Mouse (Mus musculus) cerebellum, adult (tissue): ENCODE results near the gene Mapk1ip1l.
A peak's percentile ranks its signal among the peaks of the same experiment; 100 is the strongest.
"Not testable (repeated sequence)": the region's sequence is repeated elsewhere in the genome, so short reads cannot be mapped to it uniquely, and the experiment has no call there.

Experiments
- ATAC-seq: cut with Nextera tagmentation; 2 replicates; pipeline ENCODE4 v1.9.2; 2017; ENCODE audit warnings: mild to moderate bottlenecking, moderate library complexity, mixed read lengths; ENCODE audit not compliant: insufficient number of reproducible peaks, low FRiP score, low TSS enrichment

Mapk1ip1l gene

DNA sequence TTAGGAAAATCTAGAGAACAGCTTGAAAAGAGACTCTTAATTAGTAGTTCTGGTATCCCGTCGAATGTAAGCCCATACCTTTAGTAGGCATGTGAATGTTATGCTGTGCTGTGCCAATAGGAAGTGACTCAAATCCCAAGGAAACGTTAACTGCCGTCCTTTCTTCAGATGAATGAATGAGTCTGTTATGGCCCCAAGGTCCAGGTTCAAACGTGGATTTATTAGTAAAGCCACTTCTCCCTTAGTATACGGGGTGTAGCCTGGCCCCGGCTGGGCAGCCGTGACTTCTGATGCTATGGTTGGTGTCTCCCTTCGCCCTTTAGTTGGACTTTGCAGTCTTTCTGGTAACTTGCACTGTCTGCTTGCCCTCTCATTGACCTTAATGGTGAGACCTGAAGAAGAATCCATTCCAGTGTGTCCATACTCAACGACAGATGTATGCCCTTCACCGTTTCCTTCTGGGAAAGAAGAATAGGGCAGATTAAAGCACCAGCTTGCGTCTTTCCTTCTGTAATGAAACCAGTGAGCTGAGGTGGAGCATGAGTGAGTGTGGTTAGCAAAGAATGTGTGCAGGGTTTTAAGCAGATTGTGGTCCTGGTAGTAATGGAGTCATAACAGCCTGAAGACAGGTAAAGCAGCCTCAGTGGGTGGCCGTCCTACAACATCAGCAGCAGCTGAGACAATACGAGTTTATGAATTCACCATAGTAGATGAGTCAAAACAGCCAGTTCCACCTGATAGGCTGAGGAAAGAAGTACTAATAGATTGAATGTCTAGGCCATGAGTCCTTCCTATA is 5.0 kb downstream of the Mapk1ip1l start:
- no peak for ATAC-seq

DNA sequence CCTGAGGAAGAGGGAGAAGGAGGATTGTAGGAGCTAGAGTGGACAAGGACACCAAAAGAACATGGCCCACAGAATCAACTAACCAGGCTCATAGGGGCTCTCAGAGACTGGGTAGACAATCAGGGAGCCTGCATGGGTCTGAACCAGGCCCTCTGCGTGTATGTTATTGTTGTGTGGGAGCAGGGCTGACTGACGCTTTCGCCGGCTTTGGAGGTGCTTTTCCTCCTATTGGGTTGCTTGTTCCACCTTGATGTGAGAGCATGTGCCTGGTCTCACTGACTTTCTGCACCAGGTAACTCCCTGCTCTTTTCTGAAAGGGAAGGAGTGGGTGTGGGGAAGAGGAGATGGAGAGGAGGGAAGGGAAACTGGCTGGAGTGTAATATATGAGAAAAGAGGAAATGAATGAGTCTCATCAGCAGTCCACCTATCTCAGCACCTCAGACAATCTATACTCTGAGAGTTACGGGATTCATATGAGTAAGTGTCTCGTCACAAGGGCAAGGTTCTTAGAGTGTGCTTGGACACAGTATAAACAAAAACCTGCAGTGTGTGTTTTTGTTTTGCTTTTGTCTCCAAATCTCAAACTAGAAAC is 6.8 kb downstream of the Mapk1ip1l start:
- ATAC-seq: no peak

DNA sequence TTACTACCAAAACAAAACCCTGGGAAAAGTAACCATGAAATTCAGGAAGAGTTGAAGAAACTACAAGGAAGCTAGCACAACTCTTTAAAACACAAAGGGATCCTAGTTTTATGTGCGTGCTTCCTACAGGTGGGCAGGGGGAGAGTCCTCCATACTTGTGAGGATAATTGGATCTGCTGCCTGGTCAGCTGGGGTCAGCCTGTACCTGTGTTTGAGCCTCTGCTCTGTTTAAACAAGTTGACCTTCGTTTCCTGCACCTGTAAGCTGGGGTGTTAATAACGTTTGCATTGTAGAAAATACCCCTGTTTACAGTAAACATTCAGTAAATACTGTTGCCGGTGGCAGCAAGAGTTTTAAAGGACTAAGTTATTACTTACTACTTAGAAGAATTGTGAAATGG is 7.9 kb downstream of the Mapk1ip1l start:
- no peak for ATAC-seq

DNA sequence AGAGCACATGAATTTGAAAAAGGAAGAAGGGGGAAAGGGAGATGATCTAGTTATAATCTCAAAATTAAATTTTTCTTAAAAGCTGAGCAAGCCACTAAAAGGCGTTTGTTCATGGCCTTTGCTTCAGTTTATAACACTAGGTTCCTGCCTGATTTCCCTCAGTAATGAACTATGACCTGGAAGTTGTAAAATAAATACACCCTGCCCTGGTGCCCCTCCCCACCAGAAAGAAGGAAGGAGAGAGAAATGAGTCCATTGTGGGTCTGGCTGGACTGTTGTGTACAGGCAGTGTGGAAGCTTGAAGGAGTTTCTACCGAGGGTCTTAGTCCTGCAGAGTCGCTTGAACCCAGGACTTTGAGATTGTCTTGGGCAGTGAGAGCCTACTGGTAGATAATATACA is 9.6 kb downstream of the Mapk1ip1l start:
- no peak for ATAC-seq

DNA sequence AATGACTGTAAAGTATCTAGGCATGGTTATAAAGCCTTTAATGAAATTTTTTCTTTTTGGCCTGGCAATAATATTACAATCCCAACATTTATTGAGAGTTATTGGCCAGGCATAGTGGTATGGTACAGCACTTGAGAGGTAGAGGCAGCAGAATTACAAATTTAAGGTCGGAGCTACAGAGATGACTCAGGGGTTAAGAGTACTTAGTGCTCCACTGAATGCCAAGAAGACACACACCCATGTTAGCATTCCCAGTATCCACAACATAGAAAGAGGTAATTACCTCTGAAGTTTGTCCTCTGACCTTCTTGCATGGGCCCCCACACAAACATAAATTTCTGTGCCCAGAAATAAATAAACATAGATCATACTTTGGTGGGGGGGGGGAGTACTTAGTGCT is 11.0 kb downstream of the Mapk1ip1l start:
- no peak for ATAC-seq

DNA sequence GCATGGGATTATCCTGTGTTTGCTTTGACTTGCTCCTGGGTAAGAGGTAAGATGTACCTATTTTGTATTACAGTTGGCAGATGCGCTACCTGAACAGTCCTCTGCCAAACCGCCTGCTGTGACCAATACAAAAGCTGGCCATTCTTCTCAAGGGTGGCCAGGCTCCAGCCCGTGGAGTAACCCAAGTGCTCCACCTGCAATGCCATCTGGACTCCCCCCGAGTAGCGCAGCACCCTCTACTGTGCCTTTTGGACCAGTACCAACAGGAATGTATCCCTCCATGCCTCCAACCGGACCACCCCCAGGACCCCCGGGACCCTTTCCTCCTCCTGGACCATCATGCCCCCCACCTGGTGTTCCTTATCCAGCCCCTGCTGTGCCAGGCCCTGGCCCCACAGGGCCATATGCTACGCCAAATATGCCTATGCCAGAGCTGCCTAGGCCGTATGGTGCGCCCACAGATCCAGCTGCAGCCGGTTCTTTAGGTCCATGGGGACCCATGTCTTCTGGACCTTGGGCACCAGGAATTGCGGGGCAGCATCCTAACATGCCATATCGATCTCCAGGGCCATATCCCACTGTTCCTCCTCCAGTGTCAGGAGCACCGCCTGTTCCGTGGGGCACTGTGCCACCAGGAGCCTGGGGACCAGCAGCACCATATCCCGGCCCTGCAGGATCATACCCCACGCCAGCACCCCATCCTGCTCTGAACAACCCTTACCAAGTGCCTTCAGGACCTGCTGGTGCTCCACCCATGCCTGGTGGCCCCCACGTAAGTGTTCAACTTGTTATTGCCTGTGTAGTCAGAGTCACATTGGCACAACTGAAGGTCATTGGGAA is 12.5 kb downstream of the Mapk1ip1l start:
- peak; percentile 85 for ATAC-seq

DNA sequence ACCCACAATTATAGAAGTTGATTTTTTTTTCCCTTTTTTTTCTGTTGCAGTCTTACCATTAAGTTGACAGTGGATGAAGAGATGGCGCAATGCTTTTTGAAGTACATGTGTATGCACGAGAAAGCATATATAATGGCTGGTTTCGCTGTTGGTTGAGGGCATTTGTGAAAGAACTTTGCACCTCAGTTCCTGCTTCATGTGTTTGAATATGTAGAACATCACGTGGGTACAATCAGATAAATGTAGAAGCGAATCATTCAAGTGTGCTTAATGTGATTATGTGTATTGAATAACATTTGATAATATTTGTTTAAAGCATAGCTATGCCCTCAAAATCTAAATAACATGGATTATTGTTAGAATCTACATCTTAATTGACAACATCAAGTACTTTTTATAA is 21.3 kb downstream of the Mapk1ip1l start:
- ATAC-seq: no peak

DNA sequence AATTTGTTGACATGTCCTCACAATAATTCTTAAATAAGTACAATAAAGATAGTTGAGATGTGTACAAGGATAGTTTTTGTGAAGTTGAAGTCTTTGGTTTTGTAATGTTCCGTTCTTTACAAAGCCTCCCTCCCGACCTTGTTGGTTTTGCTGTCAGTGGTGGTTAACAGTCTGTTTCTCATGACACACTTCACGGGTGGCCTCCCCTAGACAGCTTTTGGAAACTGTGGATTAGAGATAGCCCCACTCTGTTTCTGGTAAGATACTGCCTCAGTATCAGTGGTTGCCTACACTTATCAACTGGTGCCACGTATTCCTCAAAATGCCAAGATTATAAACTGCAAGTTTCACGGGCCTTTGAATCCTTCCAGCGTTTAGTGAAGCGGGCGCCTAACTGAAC is 23.5 kb downstream of the Mapk1ip1l start:
- not testable (repeated sequence) for ATAC-seq

DNA sequence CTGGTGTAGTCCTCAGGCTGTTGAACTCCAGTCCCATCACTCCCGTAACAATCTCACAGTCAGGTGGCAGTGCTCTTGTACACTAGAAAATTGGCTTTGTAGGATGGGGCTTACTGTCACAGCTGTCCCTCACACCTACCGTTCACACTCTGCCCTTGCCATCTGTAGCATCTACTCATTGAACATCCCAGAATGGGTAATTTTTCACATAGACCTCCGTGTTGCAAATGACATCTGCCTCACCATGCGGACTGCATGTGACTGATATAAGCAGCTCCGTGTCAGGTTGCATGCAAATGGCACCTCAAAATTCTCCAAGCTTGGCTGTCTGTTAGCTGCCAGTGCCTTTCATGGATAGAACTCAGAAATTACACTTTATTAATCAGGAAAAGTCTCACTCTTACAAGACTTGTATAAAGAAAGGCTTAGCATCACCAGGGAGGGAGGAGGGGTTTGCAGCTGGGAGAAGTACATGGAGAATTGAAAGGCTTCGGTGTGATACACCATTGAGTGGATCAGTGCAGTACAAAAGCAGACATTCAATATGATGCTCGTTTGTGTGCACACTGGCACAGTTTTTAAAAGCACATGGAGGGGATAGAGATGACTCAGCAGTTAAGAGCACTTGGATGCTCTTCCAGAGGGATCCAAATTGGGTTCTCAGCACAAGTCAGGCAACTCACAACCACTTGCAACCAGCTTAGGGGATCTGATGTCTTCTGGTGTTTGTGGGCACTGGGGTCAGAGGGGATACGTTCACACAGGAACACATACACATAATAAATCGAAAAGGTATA is 28.1 kb downstream of the Mapk1ip1l start:
- ATAC-seq: no peak

DNA sequence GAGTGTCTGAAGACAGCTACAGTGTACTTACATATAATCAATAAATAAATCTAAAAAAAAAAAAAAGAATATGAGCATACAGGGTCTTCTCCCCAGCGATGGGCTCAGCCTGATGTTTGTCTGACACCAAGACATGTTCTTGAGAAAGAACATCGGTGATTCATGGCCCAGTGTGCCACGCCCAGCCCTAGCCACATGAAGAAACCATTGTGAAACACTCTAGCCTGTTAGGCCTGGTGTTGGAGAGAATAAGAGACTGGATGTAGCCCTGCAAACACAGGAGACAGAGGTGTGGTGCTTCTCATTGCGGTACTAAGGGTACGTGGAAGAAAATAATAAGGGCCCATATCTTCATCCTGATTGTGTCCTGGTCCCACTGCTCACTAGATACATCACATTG is 29.3 kb downstream of the Mapk1ip1l start:
- no peak for ATAC-seq

DNA sequence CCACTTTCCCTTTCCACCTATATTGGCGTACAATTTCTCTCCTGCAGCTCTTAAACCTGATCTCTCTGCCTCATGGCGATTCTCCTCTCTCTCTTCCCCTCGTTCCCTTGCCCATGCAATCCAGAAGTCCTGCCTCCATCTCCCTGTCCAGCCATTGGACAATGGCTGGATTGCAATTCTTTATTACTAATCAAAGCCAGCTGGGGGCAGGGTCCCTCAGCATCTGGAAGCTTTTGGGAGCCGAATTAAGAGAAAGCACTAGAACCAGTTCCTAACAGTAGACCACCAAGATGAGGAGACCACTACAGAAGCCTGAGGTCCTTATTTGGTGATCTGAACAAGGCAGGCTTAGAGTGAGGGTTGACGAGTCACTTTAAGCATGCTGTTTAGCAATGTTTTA is 33.9 kb downstream of the Mapk1ip1l start:
- ATAC-seq: no peak

DNA sequence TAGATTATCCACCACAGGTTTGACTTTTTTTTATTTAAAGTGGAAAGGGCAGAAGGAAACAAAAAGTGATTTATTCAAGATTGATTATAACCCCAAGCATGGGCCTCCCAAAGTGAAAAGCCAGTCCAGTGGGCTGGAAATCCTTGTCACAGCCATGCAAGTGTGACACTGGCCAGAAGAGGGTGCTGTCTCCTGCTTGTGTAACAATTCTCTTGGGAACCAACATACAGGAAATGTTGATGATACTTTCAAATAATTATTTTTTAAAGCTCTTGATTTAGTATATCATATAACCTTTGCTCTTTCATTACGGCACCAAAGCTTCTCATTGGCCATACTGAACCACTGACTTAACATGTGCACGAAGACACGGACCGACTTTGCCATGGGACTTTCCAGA is 36.8 kb downstream of the Mapk1ip1l start:
- no peak for ATAC-seq

DNA sequence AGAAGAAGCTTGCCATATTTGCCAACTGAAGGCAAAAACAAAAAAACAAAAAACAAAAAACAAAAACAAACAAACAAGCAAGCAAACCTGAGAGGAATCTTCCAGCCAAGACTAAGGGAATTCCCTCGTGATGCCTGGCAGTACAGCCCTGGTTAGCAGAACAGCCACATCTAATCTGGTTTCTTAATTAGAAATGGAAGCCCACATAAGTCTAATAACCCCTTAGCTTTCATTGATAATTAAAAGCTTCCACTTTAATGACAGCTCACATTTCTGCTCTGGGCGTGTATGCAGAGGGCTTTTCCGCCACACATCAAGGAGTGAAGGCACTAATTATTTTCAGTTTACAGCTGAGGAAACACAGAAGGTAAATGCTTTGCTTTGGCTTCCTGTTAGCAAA is 37.2 kb downstream of the Mapk1ip1l start:
- ATAC-seq: no peak

DNA sequence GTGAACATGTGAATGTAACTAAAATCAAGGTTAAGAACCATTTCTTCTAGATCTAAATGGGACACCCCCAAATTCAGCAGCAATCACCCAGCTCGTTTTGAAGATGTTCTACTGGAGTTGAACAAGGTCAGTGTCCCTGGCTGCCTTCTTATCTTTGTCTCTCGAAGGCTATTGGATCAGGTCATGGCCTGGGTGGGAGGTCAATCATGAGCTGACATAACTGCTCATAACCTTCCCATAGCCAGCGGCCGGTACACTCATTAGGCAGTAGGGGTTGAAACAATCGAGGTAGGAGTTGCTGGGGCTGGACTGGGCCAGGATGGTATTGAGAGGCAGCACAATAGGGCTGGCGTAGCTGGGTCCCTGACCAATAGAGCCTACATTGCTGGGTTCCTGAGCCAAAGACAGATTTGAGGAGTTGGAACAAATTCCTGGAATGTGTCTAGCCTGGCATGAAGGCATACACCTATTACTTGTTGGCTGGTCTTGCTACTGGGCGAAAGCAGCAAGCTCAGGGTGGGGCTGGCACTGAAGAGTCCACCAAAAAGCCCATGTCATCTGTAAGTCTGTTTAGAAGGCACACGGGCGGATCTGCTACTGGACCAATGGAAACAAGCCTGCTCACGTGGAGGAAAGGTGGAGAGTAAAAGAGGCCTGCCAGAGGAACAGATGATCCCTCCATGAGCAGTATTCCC is 42.3 kb downstream of the Mapk1ip1l start:
- ATAC-seq: no peak

DNA sequence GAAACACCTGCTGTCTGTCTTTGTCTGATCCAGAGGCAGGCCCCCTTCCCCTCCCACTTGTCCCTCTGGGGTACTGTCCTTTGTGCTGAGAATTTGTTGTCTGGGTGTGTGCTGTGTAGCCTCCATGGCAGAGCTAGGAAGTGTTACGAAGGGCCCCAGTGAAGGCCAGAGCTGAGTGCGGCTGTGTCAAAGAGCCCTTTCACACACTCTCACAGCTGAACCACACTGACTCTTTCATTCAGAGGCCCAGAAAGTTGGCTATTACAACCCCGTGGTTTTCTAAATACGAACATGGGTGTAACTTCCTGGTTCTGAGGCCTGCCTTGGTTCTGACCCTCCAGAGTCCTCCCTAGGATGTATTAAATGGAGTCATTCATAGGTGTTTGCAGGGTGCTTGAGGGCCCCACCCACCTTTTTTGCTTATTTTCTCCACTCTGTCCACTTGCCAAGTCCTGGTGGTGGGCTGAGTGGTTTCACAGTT is 43.8 kb downstream of the Mapk1ip1l start:
- no peak for ATAC-seq

DNA sequence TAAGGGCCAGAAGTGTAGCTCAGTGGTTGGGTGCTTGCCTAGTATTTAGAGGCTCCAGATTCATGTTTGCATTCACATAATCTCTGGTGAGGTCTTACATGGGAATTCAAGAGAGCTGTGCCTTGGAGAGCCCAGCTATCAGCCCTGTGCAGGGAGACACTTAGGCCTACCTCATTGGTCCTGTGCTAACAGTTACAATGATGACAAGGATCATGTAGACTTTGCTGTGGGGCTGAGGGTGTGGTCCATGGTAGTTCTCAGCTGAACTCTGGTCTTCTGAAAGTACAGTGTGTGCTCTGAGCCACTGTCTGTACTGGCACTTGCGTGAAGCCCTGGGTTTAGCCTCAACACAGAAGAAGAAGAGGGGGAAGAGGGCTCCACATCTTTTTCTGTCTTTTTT is 48.6 kb downstream of the Mapk1ip1l start:
- ATAC-seq: no peak

DNA sequence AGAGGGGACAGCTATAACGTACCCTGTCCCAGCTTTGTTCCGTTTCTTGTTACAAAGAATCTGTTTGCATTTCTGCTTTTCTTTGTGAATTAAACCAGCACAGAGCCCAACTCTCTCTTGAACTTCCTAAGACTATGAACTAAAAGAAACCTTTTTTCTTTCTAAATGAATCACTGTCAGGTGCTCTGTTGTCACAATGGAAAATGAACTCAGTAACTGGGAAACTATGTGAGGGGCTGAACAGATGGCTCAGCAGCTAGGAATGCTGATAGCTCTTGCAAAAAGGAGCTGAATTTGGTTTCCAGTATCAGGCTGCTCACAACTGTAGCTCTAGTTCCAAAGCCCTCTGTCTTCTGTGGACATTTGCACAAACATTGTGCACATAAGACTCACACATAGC is 52.9 kb downstream of the Mapk1ip1l start:
- ATAC-seq: no peak

DNA sequence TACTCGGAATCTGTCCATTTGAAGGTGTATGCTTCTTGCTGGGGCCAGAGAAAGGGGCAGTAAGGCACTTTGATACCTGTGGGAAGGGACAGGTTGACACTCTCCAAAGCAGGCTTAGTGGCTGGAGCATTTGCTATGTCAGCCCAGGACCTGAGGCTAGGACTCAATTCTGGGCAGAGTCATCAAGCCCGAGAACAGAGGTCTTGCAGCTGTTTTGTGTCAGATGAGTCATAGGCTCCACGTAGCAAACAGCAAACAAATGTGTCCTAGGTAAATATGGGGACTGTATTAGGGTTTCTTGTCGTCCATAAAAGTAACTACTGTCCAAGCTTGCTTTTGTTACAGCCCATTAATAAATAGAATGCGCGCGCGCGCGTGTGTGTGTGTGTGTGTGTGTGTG is 54.2 kb downstream of the Mapk1ip1l start:
- ATAC-seq: no peak

DNA sequence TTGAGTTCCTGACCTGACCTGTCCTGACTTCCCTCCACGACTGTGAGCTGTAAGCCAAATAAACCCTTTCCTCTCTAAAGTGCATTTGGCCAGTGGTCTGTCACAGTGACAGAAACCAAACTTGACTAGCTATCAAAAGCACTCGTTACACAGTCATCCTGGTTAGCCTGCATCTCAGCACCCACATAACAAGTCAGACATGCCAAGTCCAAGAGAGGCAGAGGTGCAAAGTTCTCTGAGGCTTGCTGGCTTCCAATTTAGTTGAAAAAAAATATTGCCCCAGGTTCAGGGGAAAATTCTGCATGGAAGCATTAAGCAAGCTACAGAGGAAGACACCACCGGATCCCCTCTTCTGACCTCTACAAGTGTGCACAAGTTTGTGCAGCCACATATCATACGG is 55.2 kb downstream of the Mapk1ip1l start:
- no peak for ATAC-seq

DNA sequence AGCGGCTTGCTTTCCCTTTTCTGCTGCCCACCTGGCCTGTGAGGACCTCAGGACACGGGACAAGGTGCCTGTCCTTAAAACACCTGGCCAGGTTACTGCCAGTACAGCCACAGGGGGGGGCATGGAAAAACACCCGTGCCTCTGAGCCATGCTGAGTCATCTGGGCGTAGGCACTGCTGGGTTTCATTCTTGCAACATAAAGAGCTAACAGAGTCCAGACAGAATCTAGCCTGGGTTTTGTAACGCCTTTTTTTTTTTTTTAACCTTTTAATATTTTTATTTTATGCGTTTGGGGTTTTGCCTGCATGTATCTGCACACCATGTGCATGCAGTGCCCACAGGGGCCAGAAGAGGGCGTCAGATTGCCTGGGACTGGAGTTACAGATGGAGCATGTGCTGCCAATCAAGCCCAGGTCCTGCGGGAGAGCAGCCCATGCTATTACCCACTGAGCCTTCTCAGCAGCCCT is 56.1 kb downstream of the Mapk1ip1l start:
- no peak for ATAC-seq
